Comparison of ENCODE assay signal across 9 mouse cellular contexts in the genomic region with DNA sequence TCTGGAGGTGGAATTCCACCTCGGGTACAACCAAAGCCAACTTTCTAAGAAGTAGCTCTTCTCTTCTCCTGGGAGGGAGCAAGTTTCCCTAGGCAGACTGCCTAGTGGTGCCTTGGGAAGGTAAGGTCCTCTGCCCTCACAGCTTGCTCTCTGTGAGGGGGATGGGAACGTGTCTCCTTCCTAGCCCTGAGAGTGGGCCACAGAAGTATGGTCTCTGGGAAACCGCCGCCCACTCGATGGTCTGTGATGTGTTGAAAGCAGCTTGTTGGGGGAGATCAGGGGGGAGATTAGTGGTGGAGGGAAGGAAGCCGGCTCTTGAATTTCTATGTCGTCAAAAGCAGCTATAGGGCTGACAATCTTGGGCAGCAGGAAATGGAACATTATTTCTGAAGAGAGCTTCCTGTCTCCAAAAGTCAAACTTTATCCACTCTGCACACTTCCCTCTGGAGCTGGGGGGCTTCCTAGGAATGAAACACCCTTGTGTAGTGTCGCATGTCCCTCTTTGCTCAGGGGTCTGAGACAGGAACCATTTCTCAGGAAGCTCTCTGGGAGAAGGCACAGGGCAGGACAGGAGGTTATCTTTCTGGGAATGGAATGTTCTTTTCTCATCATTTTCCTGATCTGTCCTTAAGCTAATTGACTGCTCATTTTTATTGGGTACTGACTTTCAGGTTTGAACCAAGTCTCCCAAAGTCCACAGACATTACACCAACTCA.
DNase-seq lines count a peak whose midpoint lies in the region; ATAC-seq and TF ChIP-seq lines count a peak whose summit lies in the region.
"Had no signal": no experiment of that assay in that cellular context is flagged by ENCODE, and none has a peak within 500 bp of the region (broad histone marks: within the 10 kb centered on the region; RNA-seq: fewer than 3 reads in every experiment).

No protein-coding gene starts in this region.

- H3K9ac ChIP-seq in heart, embryonic 11.5 days (ENCODE audit: low read depth, low read length) = no peak overlapping the region

- H3K4me2 ChIP-seq in heart, embryonic 11.5 days = no peak overlapping the region

- no peaks in the 10 kb centered on the region for H3K36me3 ChIP-seq in heart, embryonic 11.5 days (ENCODE audit: control insufficient read depth, insufficient read depth, low read length)

- TF ChIP-seq CTCF in layer of hippocampus, adult 2 months (conservative IDR thresholded peaks at IDR 0.05) = no peak

- peaks cover 7% of the 10 kb centered on the region; the same call in 1 of the 2 replicates for H3K4me1 ChIP-seq in heart, embryonic 11.5 days (ENCODE audit: control insufficient read depth, insufficient read depth, low read length)

- no peak overlapping the region for H3K27ac ChIP-seq in heart, embryonic 11.5 days (ENCODE audit: low read depth, low read length)
- peak overlapping the region; percentile 91 for H3K27ac ChIP-seq in layer of hippocampus, adult 2 months
- H3K27ac ChIP-seq: gastrocnemius, adult 2 months had no signal

- ATAC-seq in heart, embryonic 11.5 days (replicated peaks; ENCODE audit: insufficient number of reproducible peaks, low FRiP score, low TSS enrichment) = no peak
- ATAC-seq in frontal cortex, adult (ENCODE audit: low TSS enrichment) = no peak

- no peaks in the 10 kb centered on the region for H3K9me3 ChIP-seq in heart, embryonic 11.5 days (replicated peaks; ENCODE audit: control insufficient read depth, low read length)

- H3K4me3 ChIP-seq in heart, embryonic 11.5 days (ENCODE audit: low read depth, low read length) = no peak overlapping the region
- no peak overlapping the region for H3K4me3 ChIP-seq in layer of hippocampus, adult 2 months
- H3K4me3 ChIP-seq: gastrocnemius, adult 2 months had no signal

- DNase-seq in heart, adult 11 months = peak; percentile 54
- DNase-seq in layer of hippocampus, adult 2 months (ENCODE audit: low spot score in 2 of 2) = no peak
- no peak for DNase-seq in layer of hippocampus, adult 9-10 months (ENCODE audit: low spot score)
- peak; percentile 17 for DNase-seq in induced T-regulatory cell, adult 2 months (ENCODE audit: low read depth)
- DNase-seq in thymus, postnatal 10 days (ENCODE audit: low spot score in 2 of 2) = peak; percentile 11 to 17
- no peak for DNase-seq in spleen, adult 12 weeks (ENCODE audit: low spot score)
- DNase-seq: gastrocnemius, adult 2 months had no signal

- 22% methylated on average over 8 of the region's 8 CpGs for WGBS in heart, embryonic 11.5 days (ENCODE audit: insufficient replicate concordance)

- no peaks in the 10 kb centered on the region for H3K27me3 ChIP-seq in heart, embryonic 11.5 days (ENCODE audit: control insufficient read depth, insufficient read depth, low read length)

Comparison
In these comparisons a context has a peak if more than half of its experiments do, and no peak if none do; other contexts are left out.
1. DNase-seq: peak in heart, adult 11 months (single experiment), induced T-regulatory cell, adult 2 months (single experiment) and thymus, postnatal 10 days (2 of 2); none in layer of hippocampus, adult 2 months (0 of 2), layer of hippocampus, adult 9-10 months (single experiment) and spleen, adult 12 weeks (single experiment).